Mouse (Mus musculus): ENCODE results near the gene Vmn2r5.
"Not testable (repeated sequence)": the region's sequence is repeated elsewhere in the genome, so short reads cannot be mapped to it uniquely, and the experiment has no call there.

Vmn2r5 gene

DNA sequence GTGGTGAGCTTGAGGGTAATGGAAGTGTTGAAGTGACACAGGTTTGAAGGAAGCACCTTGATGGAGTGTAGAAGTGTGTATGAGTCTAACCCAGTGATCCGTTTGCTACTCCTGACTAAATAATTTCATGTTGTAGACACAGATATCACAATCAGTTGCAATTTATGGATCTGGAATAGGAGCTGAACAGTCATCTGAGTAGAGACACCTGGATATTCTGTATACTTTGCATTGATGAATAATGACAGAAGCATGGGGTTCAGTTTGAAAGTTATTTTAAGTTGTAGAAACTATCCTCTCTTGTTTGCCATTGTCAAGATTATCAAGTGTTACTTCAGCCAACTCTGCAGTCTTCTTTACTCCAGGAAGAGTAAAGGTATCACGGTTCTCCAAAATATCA, at the start of gene Vmn2r5:
Vmn2r5 (minus strand) TSS at position 101 of the 400 bp plus-strand sequence.
- not testable (repeated sequence) for DNase-seq (ENCODE audit: inconsistent age in 2 of 2, low spot score in 1 of 2)

- DNase-seq (ENCODE audit: inconsistent age in 2 of 2, low spot score in 1 of 2) = not testable (repeated sequence)
Observed at GRCm38 (mm10) chr3:64523585-64523984, 13.9 kb upstream of the Vmn2r5 start.

Data from adrenal gland, adult (tissue).